Mouse (Mus musculus): ENCODE data around the gene Sh3yl1.
A peak's percentile ranks its signal among the peaks of the same experiment; 100 is the strongest.

Gene Sh3yl1

DNA sequence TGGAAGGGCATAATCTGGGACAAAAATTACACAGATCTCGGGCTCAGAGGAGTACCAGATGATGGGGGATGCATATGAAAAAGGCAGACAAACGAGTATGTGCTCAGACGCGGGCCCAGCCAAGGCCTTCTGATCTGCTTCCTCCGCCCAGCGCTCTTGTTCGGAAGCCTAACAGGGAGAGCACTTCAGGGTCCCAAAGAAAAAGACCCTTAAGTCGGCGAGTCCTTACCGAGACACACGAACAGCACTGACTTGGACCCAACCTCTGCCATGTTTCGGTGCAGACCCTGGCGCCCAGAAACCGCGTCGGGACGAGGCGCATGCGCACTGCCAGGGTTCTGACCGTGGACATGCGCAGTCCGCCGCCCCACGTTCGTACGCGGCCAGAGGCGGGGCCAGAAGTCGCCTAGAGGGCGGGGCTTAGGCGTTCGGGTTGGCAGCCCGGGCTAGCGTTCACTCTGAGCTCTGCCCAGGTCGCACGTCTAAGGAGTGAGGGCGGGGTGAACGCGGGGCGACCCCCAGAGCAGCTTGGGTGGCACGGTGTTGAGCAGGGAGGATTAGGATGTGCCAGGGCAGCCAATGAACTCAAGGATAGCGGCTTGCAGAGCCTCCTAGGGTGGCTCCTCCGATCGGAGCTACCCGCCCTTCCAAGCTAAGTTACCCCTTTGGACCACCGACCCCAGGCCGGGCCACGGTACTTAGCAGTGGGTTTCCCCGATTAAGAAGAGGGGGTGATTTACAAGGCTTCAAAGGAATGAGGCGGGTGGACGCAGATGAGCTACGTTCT lies at the start of gene Sh3yl1, which contains the start of gene Acp1:
Sh3yl1 (plus strand) TSS at position 408 of the 787 bp plus-strand sequence.
Acp1 (minus strand) TSS at position 329 of the 787 bp plus-strand sequence.
- DNase-seq (ENCODE audit: low spot score in 2 of 2), result peak; percentile 92 to 95

GRCm38 (mm10) chr12:30864347-30864746 lies 47.1 kb upstream of the Sh3yl1 start:
- no peak for DNase-seq (ENCODE audit: low spot score in 2 of 2)

DNA sequence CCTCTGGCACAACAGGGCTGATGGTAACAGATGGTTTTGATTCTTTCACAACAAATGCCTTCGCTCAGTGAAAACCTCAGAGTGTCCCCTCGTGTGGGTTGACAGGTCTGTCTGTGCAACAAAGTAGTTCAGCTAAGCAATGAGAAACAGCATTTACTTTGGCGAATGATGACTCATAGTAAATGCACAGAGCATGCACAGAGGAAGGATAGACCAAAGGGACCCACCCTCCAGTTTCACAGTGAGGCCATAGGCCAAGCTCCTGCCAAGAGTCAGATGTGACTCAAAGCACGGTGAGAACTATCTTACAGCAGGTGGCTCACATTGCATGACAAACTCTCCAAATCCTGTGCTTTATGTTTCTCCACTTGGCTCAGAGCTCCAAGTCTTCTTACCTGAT lies 45.7 kb upstream of the Sh3yl1 start:
- no peak for DNase-seq (ENCODE audit: low spot score in 2 of 2)

- no peak for DNase-seq (ENCODE audit: low spot score in 2 of 2)
Measured at GRCm38 (mm10) chr12:30879447-30879846, 32.0 kb upstream of the Sh3yl1 start.

GRCm38 (mm10) chr12:30883592-30883985 lies 27.9 kb upstream of the Sh3yl1 start:
- DNase-seq (ENCODE audit: low spot score in 2 of 2), result no peak

- no peak for DNase-seq (ENCODE audit: low spot score in 2 of 2)
Measured at GRCm38 (mm10) chr12:30883986-30884621, 27.4 kb upstream of the Sh3yl1 start, which contains the start of gene Alkal2. Alkal2 (plus strand) TSS chr12:30884322.

DNA sequence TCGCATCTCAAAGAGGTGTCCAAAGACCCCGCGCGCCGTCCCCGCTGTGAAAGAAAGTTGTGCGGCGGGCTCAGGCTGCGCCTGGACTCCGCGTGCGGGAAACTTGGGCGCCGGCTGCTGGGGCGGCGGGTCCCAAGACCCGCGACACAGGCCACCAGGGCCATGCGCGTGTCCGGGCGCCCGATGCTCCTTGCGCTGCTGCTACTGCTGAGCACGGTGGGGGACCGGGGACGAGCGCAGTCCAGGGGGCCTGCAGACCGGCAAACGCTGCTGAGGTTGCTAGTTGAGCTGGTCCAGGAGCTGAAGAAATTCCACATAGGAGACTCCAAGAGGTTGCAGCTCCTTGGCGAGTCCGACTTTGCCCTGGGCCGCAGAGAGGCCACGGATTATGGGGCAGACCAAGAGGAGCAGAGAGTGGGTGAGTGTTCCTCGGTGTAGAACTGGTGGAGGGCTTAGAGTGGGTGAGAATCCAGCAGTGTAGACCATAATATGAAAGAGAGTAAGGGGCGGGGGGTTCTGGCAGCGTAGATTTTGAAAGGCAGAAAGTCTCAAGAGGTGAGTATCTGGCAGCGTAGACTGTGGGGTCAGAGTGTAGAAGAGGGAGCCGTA lies 26.7 kb upstream of the Sh3yl1 start:
- no peak for DNase-seq (ENCODE audit: low spot score in 2 of 2)

DNA sequence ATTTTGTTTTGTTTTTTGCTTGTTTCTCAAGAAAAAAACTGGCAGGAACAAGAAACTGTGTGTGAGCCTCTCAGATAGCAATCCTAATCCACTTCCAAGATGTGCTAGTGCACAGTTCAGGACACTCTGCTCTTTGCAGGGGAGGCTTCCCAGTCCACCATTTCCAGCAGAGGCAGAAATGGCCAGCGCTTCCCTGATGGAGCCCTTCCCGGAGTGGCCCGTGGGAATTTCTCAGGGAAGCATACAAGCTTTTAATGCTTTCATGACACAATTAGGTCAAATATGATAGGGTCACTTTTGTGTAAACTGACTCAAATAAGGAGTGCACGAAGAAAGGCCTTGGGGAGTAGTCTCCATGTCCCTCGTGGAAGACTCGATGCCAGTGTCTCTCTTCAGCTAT lies 25.6 kb upstream of the Sh3yl1 start:
- no peak for DNase-seq (ENCODE audit: low spot score in 2 of 2)

DNA sequence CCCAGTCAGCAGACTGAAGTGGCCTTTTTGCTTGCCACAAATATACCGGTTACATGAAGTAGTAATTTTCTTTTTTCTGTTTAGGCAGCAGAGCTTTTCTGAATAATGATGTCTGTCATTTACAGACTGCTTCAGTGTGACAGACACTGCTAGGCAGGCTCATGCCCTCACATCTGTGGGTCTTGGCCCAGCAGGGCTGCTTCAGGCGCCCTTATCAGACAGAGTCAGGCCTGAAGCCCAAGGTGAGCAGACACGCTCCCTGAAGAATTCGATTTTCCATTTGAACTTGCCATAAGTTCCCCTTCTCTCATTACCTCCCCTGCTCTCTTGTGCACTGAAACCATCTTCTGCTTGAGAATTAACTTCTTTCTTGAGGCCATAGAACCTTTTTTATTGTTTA lies 23.5 kb upstream of the Sh3yl1 start:
- DNase-seq (ENCODE audit: low spot score in 2 of 2), result no peak

GRCm38 (mm10) chr12:30890067-30890466 lies 21.4 kb upstream of the Sh3yl1 start:
- DNase-seq (ENCODE audit: low spot score in 2 of 2), result peak; percentile 19 to 57

- DNase-seq (ENCODE audit: low spot score in 2 of 2), result no peak
Measured at GRCm38 (mm10) chr12:30891438-30891837, 20.0 kb upstream of the Sh3yl1 start.

- no peak for DNase-seq (ENCODE audit: low spot score in 2 of 2)
Measured at GRCm38 (mm10) chr12:30897039-30897438, 14.4 kb upstream of the Sh3yl1 start.

DNA sequence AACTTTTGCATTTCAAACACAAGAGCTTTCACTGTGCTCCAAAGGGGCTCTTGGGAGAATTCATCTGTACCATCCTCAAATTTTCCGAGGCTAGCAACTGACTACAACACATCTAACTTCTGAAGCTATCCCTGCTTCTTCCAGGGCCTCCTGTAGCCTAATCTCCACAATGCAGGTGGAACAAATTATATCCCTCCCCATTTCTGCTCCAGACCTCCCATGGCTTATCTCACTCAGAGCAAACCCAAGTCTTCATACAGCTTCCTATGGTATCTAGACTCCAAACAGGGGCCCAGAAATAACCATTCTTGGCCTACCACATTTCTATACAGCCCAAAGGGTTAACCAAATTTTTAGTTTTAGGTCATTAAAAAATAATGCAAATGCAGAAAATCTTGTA lies 2.8 kb upstream of the Sh3yl1 start:
- DNase-seq (ENCODE audit: low spot score in 2 of 2), result no peak

DNA sequence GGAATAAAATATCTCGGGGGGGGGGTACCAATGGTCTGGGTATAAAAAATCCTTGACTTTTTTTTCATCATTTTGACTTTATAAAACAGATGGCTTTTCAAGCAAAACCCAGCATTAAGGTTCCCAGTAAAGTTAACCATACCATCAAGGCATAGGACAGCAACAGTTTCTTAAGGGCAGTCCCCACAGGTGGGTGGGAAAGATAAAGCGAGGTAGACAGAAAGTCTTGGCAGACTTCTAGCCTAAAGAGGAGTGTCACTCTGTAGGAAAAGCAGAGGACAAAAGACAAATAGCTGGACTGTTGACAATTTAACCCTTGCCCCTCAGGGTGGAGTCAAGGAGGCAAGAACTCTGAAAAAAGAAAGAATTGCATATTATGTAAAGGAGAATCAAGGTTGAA lies 1.6 kb upstream of the Sh3yl1 start:
- no peak for DNase-seq (ENCODE audit: low spot score in 2 of 2)

- DNase-seq (ENCODE audit: low spot score in 2 of 2), result no peak
Measured at GRCm38 (mm10) chr12:30910860-30911259, 608 bp upstream of the Sh3yl1 start.

- peak in 1 of 2 experiments; percentile 50 for DNase-seq (ENCODE audit: low spot score in 2 of 2)
Measured at GRCm38 (mm10) chr12:30912048-30912381, 547 bp downstream of the Sh3yl1 start.

DNA sequence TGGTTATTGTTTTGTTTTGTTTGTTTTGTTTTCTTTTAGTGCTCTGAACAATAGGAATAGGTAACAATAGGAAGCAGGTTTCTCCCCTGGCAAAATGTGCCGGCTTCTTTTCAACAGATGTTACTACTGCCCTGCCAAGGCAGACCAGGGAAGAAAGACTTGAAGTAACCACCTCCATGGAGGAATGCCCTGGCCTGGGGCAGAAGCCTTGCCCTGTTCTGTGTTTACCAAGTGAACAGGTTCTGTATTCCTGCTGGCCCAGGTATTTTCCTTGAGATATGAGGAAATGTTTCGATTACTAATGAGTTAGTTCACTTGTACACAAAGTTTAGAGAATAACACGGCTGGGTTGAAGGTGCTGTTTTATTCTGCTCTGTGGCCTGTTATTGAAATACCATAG lies 1.4 kb downstream of the Sh3yl1 start:
- DNase-seq (ENCODE audit: low spot score in 2 of 2), result no peak

DNA sequence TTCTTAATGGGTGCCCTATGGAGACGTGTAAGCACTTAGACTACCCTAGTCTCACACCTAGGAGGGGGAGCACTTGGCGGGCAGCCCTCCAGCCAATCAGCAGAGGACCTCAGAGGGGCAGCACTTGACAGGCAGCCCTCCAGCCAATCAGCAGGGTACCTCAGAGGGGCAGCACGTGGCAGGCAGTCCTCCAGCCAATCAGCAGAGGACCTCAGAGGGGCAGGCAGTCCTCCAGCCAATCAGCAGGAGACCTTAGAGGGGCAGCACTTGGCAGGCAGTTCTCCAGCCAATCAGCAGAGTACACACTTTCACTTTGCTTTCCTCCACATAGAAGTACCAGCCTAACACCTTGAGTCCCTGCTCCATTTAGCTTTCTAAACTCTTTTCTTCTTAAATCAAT lies 10.9 kb downstream of the Sh3yl1 start:
- no peak for DNase-seq (ENCODE audit: low spot score in 2 of 2)

GRCm38 (mm10) chr12:30928182-30928581 lies 16.7 kb downstream of the Sh3yl1 start:
- DNase-seq (ENCODE audit: low spot score in 2 of 2), result no peak

GRCm38 (mm10) chr12:30933299-30933698 lies 21.8 kb downstream of the Sh3yl1 start:
- no peak for DNase-seq (ENCODE audit: low spot score in 2 of 2)

GRCm38 (mm10) chr12:30936899-30937298 lies 25.4 kb downstream of the Sh3yl1 start:
- DNase-seq (ENCODE audit: low spot score in 2 of 2), result no peak

DNA sequence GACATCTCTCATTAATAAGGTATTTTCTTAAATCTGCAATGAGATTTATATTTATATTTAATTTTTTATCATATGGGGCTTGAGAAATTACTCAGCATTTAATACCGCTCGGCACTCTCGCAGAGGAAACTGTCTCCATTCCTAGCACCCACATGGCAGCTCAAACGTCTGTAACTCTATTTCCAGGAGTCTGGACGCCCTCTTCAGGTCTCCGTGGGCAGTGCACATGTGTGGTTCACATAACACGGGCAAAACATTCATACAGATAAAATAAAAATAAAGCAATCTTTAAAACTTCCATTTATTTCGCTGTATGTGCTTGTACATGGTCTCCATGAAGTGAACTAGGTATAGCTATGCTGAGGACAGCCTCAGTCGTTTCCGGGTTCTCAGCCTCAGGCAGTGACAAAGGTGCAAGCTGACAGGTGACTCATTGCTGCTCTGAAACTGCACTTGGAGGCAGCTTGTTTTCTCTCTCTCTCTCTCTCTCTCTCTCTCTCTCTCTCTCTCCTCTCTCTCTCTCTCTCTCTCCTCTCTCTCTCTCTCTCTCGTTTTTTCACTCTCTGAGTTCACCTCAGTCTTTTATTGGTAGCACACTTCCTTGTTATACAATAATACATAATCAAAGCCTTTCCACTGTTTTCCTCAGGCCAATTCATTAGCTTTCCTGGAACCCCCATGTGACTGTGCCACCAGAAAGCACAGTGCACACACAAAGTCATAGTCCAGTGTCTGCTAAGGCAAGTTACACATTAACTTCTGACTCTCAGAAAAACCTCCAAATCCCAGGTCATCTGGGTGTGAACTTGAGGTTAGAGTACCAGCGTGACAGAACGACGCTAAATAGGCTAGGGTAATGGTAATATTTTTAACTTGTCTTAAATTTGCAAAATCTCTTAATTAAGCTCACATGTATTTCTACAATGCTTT lies 31.9 kb downstream of the Sh3yl1 start:
- DNase-seq (ENCODE audit: low spot score in 2 of 2), result no peak
